Comparison of ENCODE assay signal across 8 mouse cellular contexts in genomic region chr11:120762672-120763041, GRCm38 (mm10). TPM values are rescaled to one million over a fixed set of nuclear protein-coding genes. Genes with fewer than 3 reads are reported as not detected.
DNase-seq lines count a peak whose midpoint lies in the region; ATAC-seq and TF ChIP-seq lines count a peak whose summit lies in the region.
"Not testable (repeated sequence)": the region's sequence is repeated elsewhere in the genome, so short reads cannot be mapped to it uniquely, and the experiment has no call there.

TSS of gene Hmga1b (plus strand) at chr11:120762794.

- WGBS in bone marrow, adult 2 months, result 23% methylated on average over 14 of the region's 14 CpGs
- 8% methylated on average over 14 of the region's 14 CpGs for WGBS in heart, embryonic 13.5 days
- WGBS in lung, embryonic 14.5 days, result 13% methylated on average over 11 of the region's 14 CpGs

- peak within 1 kb of the TSS; percentile 57 for H3K4me2 ChIP-seq in heart, embryonic 13.5 days
- H3K4me2 ChIP-seq in lung, embryonic 14.5 days, result peak within 1 kb of the TSS; percentile 39

- not testable (repeated sequence) for H3K36me3 ChIP-seq in E14TG2a.4 (ENCODE audit: insufficient read depth, low read length); heart, embryonic 13.5 days; lung, embryonic 14.5 days (ENCODE audit: insufficient read depth)

- H3K27ac ChIP-seq in bone marrow, adult 2 months (ENCODE audit: control insufficient read depth, insufficient read depth, low read depth, low read length, poor library complexity); gastrocnemius, adult 2 months; heart, embryonic 13.5 days (replicated peaks); lung, embryonic 14.5 days (ENCODE audit: low read depth): not testable (repeated sequence)

- peaks cover 32% of the 10 kb centered on the region for H3K9me3 ChIP-seq in E14TG2a.4 (ENCODE audit: low read length)
- peaks cover 26% of the 10 kb centered on the region for H3K9me3 ChIP-seq in heart, embryonic 13.5 days
- H3K9me3 ChIP-seq in lung, embryonic 14.5 days (ENCODE audit: low read depth, low read length), result not testable (repeated sequence)

- TF ChIP-seq POLR2A in bone marrow, adult 2 months (IDR thresholded peaks at IDR 0.05; ENCODE audit: borderline replicate concordance, control insufficient read depth, low read depth, low read length), result not testable (repeated sequence)

- H3K9ac ChIP-seq in heart, embryonic 13.5 days, result peak within 1 kb of the TSS; percentile 45
- not testable (repeated sequence) for H3K9ac ChIP-seq in lung, embryonic 14.5 days

- peaks cover 14% of the 10 kb centered on the region for H3K27me3 ChIP-seq in E14TG2a.4 (ENCODE audit: insufficient read depth, low read length)
- H3K27me3 ChIP-seq in heart, embryonic 13.5 days (replicated peaks), result peaks cover 36% of the 10 kb centered on the region
- H3K27me3 ChIP-seq in lung, embryonic 14.5 days (ENCODE audit: insufficient read depth, low read length), result not testable (repeated sequence)

- not testable (repeated sequence) for ATAC-seq in heart, embryonic 13.5 days (ENCODE audit: extremely low read depth, insufficient number of reproducible peaks, low FRiP score, low TSS enrichment); inflammation-experienced regulatory T-cells, adult 6 months; neutrophil, adult 5-6 weeks (ENCODE audit: extremely low read depth, insufficient number of reproducible peaks, low FRiP score, poor library complexity, severe bottlenecking)
- peak; percentile 9; the same call in 1 of the 2 replicates for ATAC-seq in lung, embryonic 14.5 days (ENCODE audit: insufficient read depth)

- intact Hi-C loops in gastrocnemius, adult 2 months (cut with DNase I), result not testable (repeated sequence)

- DNase-seq in gastrocnemius, adult 2 months, result peak; percentile 30
- DNase-seq in layer of hippocampus, postnatal 36 days, result not testable (repeated sequence)
- peak; percentile 34 for DNase-seq in lung, embryonic 14.5 days

- peaks cover 40% of the 10 kb centered on the region for H3K4me1 ChIP-seq in E14TG2a.4 (replicated peaks; ENCODE audit: low read depth, low read length)
- H3K4me1 ChIP-seq in bone marrow, adult 2 months (ENCODE audit: control insufficient read depth, insufficient read depth, low read length); heart, embryonic 13.5 days; lung, embryonic 14.5 days (ENCODE audit: insufficient read depth): not testable (repeated sequence)

- H3K4me3 ChIP-seq in E14TG2a.4 (replicated peaks; ENCODE audit: low read length), result peak within 1 kb of the TSS; percentile 61
- H3K4me3 ChIP-seq in bone marrow, adult 2 months (replicated peaks; ENCODE audit: control insufficient read depth, low read depth, low read length); lung, embryonic 14.5 days (ENCODE audit: low read depth, low read length): not testable (repeated sequence)
- H3K4me3 ChIP-seq in gastrocnemius, adult 2 months, result peak within 1 kb of the TSS; percentile 47
- H3K4me3 ChIP-seq in heart, embryonic 13.5 days, result peak within 1 kb of the TSS; percentile 24

- TF ChIP-seq CTCF in E14TG2a.4 (conservative IDR thresholded peaks at IDR 0.05; ENCODE audit: low read length); bone marrow, adult 2 months (IDR thresholded peaks at IDR 0.05; ENCODE audit: control insufficient read depth, insufficient read depth, low read length); gastrocnemius, adult 2 months (IDR thresholded peaks at IDR 0.05); lung, embryonic 14.5 days (IDR thresholded peaks at IDR 0.05; ENCODE audit: low read depth): not testable (repeated sequence)

RNA-seq across cellular contexts. Expression of gene Hmga1b, which starts in this region (rescaled TPM):
- polyA plus RNA-seq in bone marrow, adult 2 months (2011; ENCODE audit: insufficient read depth, insufficient read length, low replicate concordance, missing spikeins), result 15.5 and 52.5 TPM in 2 replicates
- 10 to 100 TPM; 15.7 to 22.2 TPM for total RNA-seq in gastrocnemius, adult 2 months (2021)
- polyA plus RNA-seq in heart, embryonic 13.5 days (2015; fragmentation: Nextera tagmentation; extraction: Ambion mirVana), result 1.8 and 2.6 TPM in 2 replicates
- polyA plus RNA-seq in inflammation-experienced regulatory T-cells, adult 6 months (2017; shearing (Covaris generic)), result 10 to 100 TPM; 24.1 to 64.8 (median 62.8) TPM
- 10 to 100 TPM; 19.5 to 20.1 TPM for total RNA-seq in layer of hippocampus, postnatal 36 days (2021)
- polyA plus RNA-seq in lung, embryonic 14.5 days (2014; fragmentation: Nextera tagmentation; extraction: Ambion mirVana), result 5.3 and 7.3 TPM in 2 replicates
- 26.0 and 37.3 TPM in 2 replicates for total RNA-seq in neutrophil, adult 5-6 weeks (2017)
